Mouse (Mus musculus) forebrain, embryonic 10.5 days (tissue): ENCODE measurements at regions not wholly inside any gene's neighbourhood (a gene's known extent, or its start where the extent isn't known, plus 50 kb on each side); places are given as distances from the start of the nearest gene placed in this dataset.

Experiments
- DNase-seq: peaks from one replicate; pipeline ENCODE4 v3.0.0-alpha.2; 2017; ENCODE audit warnings: low spot score; ENCODE audit errors: extremely low spot score
- H3K27ac ChIP-seq: fragments of 300-500 bp; sonication (generic); 2 replicates; pipeline ENCODE4 v1.5.1; 2016; ENCODE audit warnings: mild to moderate bottlenecking
- H3K27me3 ChIP-seq: fragments of 300-500 bp; sonication (generic); 2 replicates; pipeline ENCODE4 v1.6.1; 2016; ENCODE audit warnings: mild to moderate bottlenecking; ENCODE audit not compliant: poor library complexity, severe bottlenecking
- H3K36me3 ChIP-seq: fragments of 300-500 bp; sonication (generic); replicated peaks from 2 replicates; pipeline ENCODE4 v1.6.1; 2016; ENCODE audit warnings: mild to moderate bottlenecking, moderate library complexity
- H3K4me1 ChIP-seq: fragments of 300-500 bp; sonication (generic); 2 replicates; pipeline ENCODE4 v1.6.1; 2016
- H3K4me3 ChIP-seq: fragments of 300-500 bp; sonication (generic); 2 replicates; pipeline ENCODE4 v1.5.1; 2016; ENCODE audit warnings: mild to moderate bottlenecking, moderate library complexity
- H3K9me3 ChIP-seq: fragments of 300-500 bp; sonication (generic); 2 replicates; pipeline ENCODE4 v1.6.1; 2016; ENCODE audit warnings: mild to moderate bottlenecking, moderate library complexity
- WGBS: fragments of 180-500 bp; shearing (Covaris S2); methylation state at CpG from one replicate; pipeline ENCODE4 v1.1.7; 2016; 5-methylcytosine and 5-hydroxymethylcytosine counted together

DNA sequence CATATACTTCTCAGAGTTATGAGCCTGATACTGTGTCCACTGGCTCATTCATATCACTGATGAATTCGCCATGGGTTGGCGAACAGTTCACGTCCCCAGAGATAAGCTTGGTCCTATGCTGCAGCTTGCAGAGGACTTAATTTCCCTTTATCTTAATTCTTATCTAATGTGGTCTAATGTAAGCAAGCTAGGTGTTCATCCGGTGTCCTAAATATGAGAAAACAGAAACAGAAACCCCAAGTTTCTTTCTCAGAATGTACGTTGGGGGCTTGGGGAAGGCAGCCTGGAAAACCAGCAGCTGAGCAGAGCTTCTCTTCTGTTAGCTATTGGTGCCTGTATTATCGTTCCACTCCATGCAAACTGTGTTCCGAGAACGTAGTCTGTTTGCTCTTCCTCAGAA is 170.1 kb downstream of the 1700064H15Rik start:
- Histone ChIP-seq H3K4me3 (no peak overlapping the region), H3K27ac (no peak overlapping the region), H3K9me3 (no peaks in the 10 kb centered on the region), H3K27me3 (no peaks in the 10 kb centered on the region), H3K36me3 (no peaks in the 10 kb centered on the region), H3K4me1 (no peaks in the 10 kb centered on the region)
- no peak for DNase-seq
- 94% methylated on average over 8 of the region's 8 CpGs for WGBS

DNA sequence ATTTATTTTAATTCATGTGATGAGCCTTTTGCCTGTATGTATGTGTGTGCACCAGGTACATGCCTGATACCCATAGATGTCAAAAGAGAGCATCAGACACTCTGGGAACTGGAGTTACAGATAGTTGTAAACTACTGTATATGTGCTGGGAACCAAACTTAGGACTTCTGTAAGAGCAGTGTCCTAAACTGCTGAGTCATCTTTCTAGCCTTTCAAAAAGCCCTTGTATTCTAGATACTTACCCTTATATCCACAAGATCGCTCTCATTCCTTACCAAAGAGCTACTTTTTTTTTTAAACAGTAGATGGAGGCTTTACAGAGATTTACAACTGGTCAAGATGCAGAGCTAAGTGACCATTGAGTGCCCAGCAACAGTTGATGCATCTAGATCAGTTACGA is 171.0 kb downstream of the 1700064H15Rik start:
- 94% methylated on average over 2 of the region's 2 CpGs for WGBS
- H3K4me3 ChIP-seq = no peak overlapping the region
- no peaks in the 10 kb centered on the region for H3K27me3 ChIP-seq
- H3K36me3 ChIP-seq = no peaks in the 10 kb centered on the region
- H3K9me3 ChIP-seq = no peaks in the 10 kb centered on the region
- no peak overlapping the region for H3K27ac ChIP-seq
- no peak for DNase-seq
- no peaks in the 10 kb centered on the region for H3K4me1 ChIP-seq

DNA sequence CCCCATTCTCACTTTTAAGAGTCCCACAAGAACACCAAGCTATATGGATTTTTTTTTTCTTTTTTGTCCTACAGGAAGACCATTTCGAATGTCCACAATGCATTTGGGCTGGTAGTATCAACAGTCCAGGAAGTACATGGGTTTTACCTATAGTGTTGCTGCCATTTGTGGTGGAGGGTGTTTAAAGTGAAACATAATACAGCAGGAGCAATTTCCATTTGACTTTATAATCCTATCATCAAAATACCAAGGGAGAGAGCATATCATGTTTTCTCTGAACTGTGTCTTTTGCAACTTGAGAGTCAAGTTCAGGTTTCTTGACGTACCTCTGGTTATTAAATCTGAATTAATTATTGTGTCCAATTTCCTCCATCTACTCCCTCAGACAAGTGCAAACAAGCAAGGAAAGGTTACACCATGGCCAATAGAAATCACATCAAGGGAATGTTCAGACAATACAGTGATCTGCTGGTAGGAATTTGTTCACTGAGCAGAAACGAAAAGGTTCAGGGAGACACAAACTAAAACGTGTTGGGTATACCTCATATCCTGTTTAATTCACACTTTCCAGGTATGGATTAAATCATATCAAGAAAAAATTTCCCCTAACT is 172.5 kb downstream of the 1700064H15Rik start:
- H3K4me3 ChIP-seq = no peak overlapping the region
- H3K9me3 ChIP-seq = no peaks in the 10 kb centered on the region
- no peaks in the 10 kb centered on the region for H3K36me3 ChIP-seq
- no peaks in the 10 kb centered on the region for H3K4me1 ChIP-seq
- 86% methylated on average over 4 of the region's 4 CpGs for WGBS
- no peak overlapping the region for H3K27ac ChIP-seq
- no peak for DNase-seq
- H3K27me3 ChIP-seq = no peaks in the 10 kb centered on the region

DNA sequence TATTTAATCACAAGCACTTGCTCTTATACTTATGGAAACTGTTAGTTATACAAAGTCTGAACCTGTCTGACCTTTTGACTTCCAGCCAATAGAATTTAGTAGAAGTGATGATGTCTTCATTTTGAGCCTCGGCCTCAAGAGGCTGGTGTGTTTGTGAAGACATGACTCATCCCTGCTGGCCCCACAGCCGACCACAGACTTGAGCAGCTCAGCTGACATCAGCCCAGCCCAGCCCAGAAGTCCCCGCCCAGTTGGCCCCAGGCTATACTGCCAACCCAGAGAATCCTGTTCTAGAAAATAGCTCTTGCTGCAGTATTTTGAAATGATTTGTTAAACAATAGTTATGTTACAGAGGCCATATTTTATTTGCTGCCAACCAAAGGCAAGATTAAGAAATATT is 177.5 kb downstream of the 1700064H15Rik start:
- Histone ChIP-seq H3K4me3 (no peak overlapping the region), H3K9me3 (no peaks in the 10 kb centered on the region), H3K27ac (no peak overlapping the region), H3K27me3 (no peaks in the 10 kb centered on the region), H3K36me3 (no peaks in the 10 kb centered on the region), H3K4me1 (no peaks in the 10 kb centered on the region)
- no peak for DNase-seq
- WGBS = 50% methylated on average over 3 of the region's 3 CpGs

DNA sequence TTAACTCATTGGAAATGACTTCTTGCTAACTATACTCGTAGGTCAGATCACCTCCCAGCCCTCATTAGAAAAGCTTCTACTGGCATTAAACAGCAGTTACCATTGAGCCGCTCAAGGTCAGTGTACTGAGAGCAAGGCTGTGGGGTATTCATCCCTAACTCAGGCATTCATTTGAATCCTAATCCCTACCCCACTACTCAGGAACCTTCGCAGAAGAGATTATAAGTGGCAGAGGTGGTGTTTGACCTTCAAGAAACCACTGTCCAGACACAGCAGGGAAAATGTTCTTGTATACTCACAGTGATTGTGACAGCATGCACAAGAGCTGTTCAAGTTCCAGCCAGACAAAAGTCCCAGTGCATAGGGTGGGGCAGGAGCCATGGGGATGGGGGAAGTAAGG is 179.5 kb downstream of the 1700064H15Rik start:
- no peaks in the 10 kb centered on the region for H3K4me1 ChIP-seq
- DNase-seq = no peak
- no peak overlapping the region for H3K4me3 ChIP-seq
- H3K9me3 ChIP-seq = no peaks in the 10 kb centered on the region
- H3K36me3 ChIP-seq = no peaks in the 10 kb centered on the region
- H3K27ac ChIP-seq = no peak overlapping the region
- WGBS = 76% methylated on average over 3 of the region's 3 CpGs
- no peaks in the 10 kb centered on the region for H3K27me3 ChIP-seq

DNA sequence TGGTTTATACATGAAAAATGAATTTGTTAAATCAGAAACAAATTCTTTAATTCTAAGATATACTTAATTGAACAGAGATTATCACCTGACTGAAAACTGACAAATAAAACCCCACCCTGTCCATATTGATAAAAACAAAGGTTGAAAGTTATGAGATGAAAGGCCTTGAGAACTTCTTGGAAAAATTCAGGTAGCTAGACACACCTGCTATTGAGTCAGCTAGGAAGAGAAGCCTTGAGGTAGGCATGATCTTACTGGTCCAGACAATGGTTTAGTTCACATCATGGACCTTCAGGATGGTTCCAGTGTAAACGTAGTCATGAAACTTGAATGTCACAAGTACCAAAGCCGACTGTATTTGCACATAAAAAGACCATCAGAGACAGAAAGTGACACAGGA is 180.3 kb downstream of the 1700064H15Rik start:
- H3K36me3 ChIP-seq = no peaks in the 10 kb centered on the region
- 75% methylated on average over 2 of the region's 2 CpGs for WGBS
- no peak for DNase-seq
- H3K4me3 ChIP-seq = no peak overlapping the region
- H3K27me3 ChIP-seq = no peaks in the 10 kb centered on the region
- H3K27ac ChIP-seq = no peak overlapping the region
- no peaks in the 10 kb centered on the region for H3K9me3 ChIP-seq
- no peaks in the 10 kb centered on the region for H3K4me1 ChIP-seq

DNA sequence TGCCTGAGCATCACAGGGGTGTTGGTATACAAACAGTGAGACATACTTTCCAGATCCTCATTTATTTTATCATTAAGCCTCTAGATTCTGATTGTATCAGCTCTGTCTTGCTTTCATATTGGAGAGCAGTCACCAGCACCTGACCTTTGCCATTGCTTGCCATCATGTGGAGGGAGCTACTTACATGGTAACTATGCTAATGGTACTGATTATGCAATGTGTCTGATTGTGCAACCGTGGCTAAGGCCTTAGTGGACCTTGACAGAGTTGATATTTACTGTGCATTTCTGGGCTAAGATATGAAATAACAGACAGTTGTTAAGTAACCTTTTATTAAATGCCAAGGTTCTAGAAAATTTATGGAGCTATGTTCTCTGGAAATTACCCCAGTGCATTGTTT is 180.7 kb downstream of the 1700064H15Rik start:
- no peaks in the 10 kb centered on the region for H3K9me3 ChIP-seq
- no peak for DNase-seq
- H3K4me1 ChIP-seq = no peaks in the 10 kb centered on the region
- no peak overlapping the region for H3K27ac ChIP-seq
- no peaks in the 10 kb centered on the region for H3K36me3 ChIP-seq
- no peak overlapping the region for H3K4me3 ChIP-seq
- no peaks in the 10 kb centered on the region for H3K27me3 ChIP-seq
- 89% methylated on average over 1 of the region's 1 CpGs for WGBS

DNA sequence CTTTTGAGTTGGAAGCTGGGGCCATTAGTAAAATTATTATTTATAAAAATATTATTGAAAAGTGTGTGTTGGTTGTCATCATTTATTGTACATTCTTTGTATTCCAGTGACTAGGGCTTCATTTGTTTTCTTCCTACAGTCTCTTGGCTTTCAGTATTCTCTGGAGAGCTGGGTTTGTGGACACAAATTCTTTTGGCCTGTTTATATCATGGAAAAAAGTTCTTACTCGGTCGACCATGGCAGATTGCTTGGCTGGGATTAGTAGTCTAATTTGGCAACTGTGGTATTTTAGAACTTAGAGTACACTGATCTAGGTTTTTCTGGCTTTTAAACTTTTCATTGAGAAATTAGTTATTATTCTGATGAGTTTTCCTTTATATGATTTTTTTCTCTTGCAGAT is 183.6 kb downstream of the 1700064H15Rik start:
- no peak for DNase-seq
- H3K27ac ChIP-seq = no peak overlapping the region
- no peak overlapping the region for H3K4me3 ChIP-seq
- 80% methylated on average over 2 of the region's 2 CpGs for WGBS
- H3K36me3 ChIP-seq = no peaks in the 10 kb centered on the region
- H3K4me1 ChIP-seq = no peaks in the 10 kb centered on the region; the same call in 1 of the 2 replicates
- H3K27me3 ChIP-seq = no peaks in the 10 kb centered on the region
- no peaks in the 10 kb centered on the region for H3K9me3 ChIP-seq

DNA sequence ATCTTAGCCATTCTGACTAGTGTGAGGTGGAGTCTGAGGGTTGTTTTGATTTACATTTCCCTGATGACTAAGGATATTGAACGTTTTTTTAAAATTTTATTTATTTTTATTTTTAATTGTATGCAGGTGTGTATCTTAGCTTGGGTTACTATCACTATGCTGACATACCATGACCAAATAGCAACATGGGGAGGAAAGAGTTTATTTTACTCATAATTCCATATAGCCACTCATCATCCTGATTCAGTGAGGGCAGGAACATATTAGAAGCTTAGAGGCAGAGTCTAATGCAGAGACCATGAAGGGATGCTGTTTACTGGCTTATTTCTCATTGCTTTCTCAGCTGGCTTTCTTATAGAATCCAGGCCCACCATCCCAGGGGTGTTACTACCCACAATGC is 186.7 kb downstream of the 1700064H15Rik start:
- Histone ChIP-seq H3K36me3 (no peaks in the 10 kb centered on the region), H3K27me3 (no peaks in the 10 kb centered on the region)
- WGBS = 60% methylated on average over 1 of the region's 1 CpGs

DNA sequence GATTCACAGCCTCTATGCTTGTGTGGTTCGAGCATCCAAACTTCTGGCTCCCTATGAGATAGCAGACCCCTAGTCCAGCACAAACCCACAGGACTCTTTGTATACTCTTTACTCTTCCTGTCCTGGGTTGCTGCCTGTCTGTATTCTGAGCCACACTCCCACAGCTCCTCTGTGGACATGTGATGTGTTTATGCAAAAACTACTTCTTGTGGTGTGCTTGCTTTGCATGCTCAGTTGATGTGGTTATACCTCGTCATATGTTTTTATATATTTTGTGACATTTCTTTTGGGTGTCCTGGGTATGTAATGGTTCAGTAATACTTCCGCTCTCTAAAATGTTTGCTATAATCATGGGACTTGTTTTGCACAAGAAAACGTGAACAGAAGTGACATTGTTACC is 198.3 kb downstream of the 1700064H15Rik start:
- Histone ChIP-seq H3K36me3 (no peaks in the 10 kb centered on the region), H3K9me3 (no peaks in the 10 kb centered on the region), H3K27me3 (no peaks in the 10 kb centered on the region), H3K27ac (no peak overlapping the region), H3K4me3 (no peak overlapping the region), H3K4me1 (no peaks in the 10 kb centered on the region)
- WGBS = 84% methylated on average over 4 of the region's 4 CpGs
- DNase-seq = no peak

More for the DNA sequence above, 186.7 kb downstream of the 1700064H15Rik start:
- Histone ChIP-seq H3K4me3 (no peak overlapping the region), H3K9me3 (no peaks in the 10 kb centered on the region), H3K27ac (no peak overlapping the region), H3K4me1 (no peaks in the 10 kb centered on the region; the same call in 1 of the 2 replicates)
- DNase-seq = no peak

DNA sequence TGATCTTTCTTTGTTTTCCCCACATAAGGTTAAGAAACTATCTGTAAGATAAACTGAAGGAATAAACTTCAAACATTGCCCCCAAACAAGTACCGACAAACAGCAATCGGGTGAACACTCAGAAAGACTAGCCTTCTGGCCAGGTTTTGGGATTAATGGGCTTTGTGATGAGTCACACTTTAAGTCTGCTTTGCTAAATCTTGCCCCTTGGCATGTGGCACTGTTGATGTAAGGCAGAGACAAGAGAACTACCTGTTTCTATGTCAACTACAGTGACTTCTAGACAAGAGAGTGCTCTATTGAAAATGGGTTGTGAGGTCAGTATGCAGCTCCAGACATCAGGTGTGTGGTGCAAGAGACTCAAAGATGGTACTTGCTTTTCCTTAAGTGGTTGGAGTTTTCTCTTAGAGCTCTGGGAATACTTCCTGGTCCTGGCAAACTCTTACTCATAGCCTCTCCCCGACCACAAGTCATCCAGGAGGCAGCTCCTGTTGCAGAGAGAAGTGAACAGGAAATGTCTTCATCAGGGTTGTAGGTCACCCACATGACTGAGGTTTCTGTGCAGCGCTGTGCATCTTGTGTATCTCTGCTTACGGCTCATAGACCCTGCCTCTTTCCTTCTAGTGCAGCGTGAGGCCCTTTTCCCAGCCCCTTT is 198.9 kb downstream of the 1700064H15Rik start:
- WGBS = 88% methylated on average over 6 of the region's 6 CpGs

DNA sequence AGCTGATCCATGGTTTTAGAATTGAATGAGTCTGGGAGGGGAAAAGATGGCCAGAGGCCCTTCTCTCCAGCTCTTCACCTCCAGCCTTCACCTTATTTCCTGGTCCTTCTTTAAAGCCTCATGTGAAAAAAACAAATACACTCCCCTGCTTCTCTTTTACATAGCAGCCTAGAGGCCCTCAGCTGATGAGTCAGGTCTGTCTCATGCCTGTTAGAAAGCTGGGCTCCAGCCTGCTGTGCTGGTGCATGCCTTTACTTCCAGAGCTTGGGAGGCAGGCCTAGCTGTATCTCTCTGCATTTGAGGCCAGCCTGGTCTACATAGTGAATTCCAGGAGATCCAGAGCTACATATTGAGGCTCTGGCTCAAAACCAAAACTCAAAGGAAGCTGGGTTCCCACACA is 199.5 kb downstream of the 1700064H15Rik start:
- Histone ChIP-seq H3K4me3 (no peak overlapping the region), H3K4me1 (no peaks in the 10 kb centered on the region), H3K36me3 (no peaks in the 10 kb centered on the region)

More for the DNA sequence above, 198.9 kb downstream of the 1700064H15Rik start:
- H3K9me3 ChIP-seq = no peaks in the 10 kb centered on the region
- no peaks in the 10 kb centered on the region for H3K4me1 ChIP-seq
- H3K36me3 ChIP-seq = no peaks in the 10 kb centered on the region
- no peak overlapping the region for H3K27ac ChIP-seq
- H3K27me3 ChIP-seq = no peaks in the 10 kb centered on the region
- no peak for DNase-seq
- H3K4me3 ChIP-seq = no peak overlapping the region

DNA sequence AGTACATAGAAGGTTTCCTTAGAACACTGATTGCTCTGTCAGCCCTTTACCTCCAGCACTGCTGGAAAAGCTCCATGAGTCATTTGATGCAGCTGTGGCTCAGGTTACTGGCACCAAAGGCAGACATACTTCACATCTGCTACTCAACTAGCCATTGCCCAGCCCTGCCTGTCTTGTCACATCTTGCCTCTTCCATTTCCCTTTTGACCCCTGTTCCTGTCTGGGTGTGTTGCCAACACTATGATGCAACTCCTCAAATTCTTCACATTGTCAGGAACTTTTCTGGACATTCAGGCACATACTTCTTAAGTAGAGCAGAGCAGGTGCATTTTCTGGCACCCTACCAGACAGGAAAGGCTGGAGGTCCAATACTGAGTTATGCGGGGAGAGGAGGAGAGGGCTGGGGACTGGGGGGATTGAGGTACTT is 202.3 kb downstream of the 1700064H15Rik start:
- Histone ChIP-seq H3K36me3 (no peaks in the 10 kb centered on the region), H3K4me3 (no peak overlapping the region), H3K9me3 (no peaks in the 10 kb centered on the region), H3K27me3 (no peaks in the 10 kb centered on the region), H3K27ac (no peak overlapping the region), H3K4me1 (no peaks in the 10 kb centered on the region)
- WGBS = 100% methylated on average over 1 of the region's 1 CpGs
- DNase-seq = no peak

More for the DNA sequence above, 199.5 kb downstream of the 1700064H15Rik start:
- Histone ChIP-seq H3K27me3 (no peaks in the 10 kb centered on the region), H3K9me3 (no peaks in the 10 kb centered on the region), H3K27ac (no peak overlapping the region)
- DNase-seq = no peak
